Mouse (Mus musculus): Measurements from ENCODE around the gene Vav1. TPM values are rescaled to one million over a fixed set of nuclear protein-coding genes. Genes with fewer than 3 reads are reported as not detected.
"Not testable (repeated sequence)": the region's sequence is repeated elsewhere in the genome, so short reads cannot be mapped to it uniquely, and the experiment has no call there.

Vav1 gene
- polyA plus RNA-seq, 1 experiment from 2014 or later: 1.5 TPM

DNA sequence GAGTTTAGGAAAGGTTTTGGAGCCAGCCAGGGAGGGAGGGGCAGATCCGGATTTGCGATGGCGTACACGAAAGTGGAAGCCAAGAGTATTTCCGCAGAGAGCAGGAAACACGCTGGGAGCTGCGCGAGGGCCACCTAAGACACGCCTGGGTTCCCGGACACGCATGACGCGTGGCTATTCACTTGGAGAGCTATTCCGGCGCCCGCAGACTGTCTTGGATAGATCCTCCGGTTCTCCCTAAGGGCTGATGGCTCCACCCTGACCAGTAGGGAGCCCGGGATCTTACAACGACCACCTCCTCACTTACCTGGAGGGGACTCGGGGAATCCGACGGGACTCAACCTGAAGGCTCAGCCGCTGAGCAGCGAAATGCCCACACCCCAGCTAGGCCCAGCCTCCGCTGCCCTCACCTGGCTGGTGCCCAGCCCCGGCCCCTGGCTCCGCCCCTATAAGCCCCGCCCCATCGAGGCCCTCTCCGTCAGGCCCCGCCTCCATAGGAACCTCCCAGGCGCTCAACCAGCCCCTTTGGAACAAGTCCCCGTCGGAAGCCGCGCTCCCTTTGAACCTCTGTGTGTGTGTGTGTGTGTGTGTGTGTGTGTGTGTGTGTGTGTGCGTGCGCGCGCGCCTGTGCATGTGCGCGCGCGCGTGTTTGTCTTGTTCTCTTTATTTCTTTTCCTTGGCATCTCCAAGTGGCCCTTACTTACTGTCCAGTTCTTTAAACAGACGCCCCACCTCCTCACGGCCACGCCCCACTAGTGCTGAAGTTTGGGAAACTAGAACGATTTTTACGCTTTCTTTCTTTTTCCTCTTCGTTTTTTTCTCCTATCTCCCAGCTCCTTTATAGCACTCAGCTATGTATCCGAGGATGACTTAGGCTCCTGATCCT lies 3.5 kb upstream of the Vav1 start:
- Histone ChIP-seq H3K4me2 (peak overlapping the region; percentile 66), H3K4me3 (peak overlapping the region; percentile 44), H3K9ac (peak overlapping the region; percentile 32; the same call in 1 of the 2 replicates), H3K36me3 (replicated peaks) (no peaks in the 10 kb centered on the region), H3K27ac (no peak overlapping the region), H3K4me1 (peaks cover 23% of the 10 kb centered on the region), H3K27me3 (replicated peaks) (peaks cover 30% of the 10 kb centered on the region), H3K9me3 (no peaks in the 10 kb centered on the region)
- peak; percentile 77 for ATAC-seq (replicated peaks)
- under 1% methylated on average over 52 of the region's 53 CpGs for WGBS

DNA sequence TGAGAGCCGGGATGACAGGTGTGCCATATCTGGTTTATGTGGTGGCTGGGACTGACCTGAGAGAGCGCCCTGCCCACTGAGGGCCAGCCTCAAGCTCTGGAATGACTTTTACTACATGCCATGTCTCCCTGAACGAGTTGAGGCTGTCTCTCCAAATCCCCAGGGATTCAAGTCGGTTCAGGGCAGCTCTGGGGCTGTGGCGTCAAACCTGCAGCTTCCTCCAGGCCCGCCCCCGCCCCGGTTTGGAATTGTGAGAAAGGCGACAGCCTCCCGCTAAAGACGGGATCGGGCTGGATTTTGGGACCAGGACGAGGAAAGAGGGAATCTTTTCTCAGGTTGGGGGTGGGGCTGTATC lies 2.9 kb upstream of the Vav1 start:
- peaks cover 23% of the 10 kb centered on the region for H3K4me1 ChIP-seq
- no peak overlapping the region for H3K27ac ChIP-seq
- no peaks in the 10 kb centered on the region for H3K9me3 ChIP-seq
- WGBS: 5% methylated on average over 13 of the region's 13 CpGs
- H3K4me2 ChIP-seq: peak overlapping the region; percentile 66
- peaks cover 30% of the 10 kb centered on the region for H3K27me3 ChIP-seq (replicated peaks)
- peak; percentile 40 for ATAC-seq (replicated peaks)
- peak overlapping the region; percentile 30; the same call in 1 of the 2 replicates for H3K9ac ChIP-seq
- H3K4me3 ChIP-seq: peak overlapping the region; percentile 44
- no peaks in the 10 kb centered on the region for H3K36me3 ChIP-seq (replicated peaks)

- Histone ChIP-seq H3K27me3 (replicated peaks) (peaks cover 30% of the 10 kb centered on the region), H3K4me3 (peak overlapping the region; percentile 44), H3K9ac (peak overlapping the region; percentile 30; the same call in 1 of the 2 replicates), H3K27ac (no peak overlapping the region), H3K9me3 (no peaks in the 10 kb centered on the region), H3K36me3 (replicated peaks) (no peaks in the 10 kb centered on the region), H3K4me1 (peaks cover 23% of the 10 kb centered on the region), H3K4me2 (peak overlapping the region; percentile 66)
- under 1% methylated on average over 20 of the region's 20 CpGs for WGBS
- peak; percentile 62 for ATAC-seq (replicated peaks)
Observed at GRCm38 (mm10) chr17:57276634-57277121, 2.2 kb upstream of the Vav1 start.

- H3K36me3 ChIP-seq (replicated peaks); ATAC-seq (replicated peaks); H3K4me2 ChIP-seq; H3K9me3 ChIP-seq; H3K27ac ChIP-seq; H3K4me3 ChIP-seq; H3K9ac ChIP-seq: not testable (repeated sequence)
- H3K4me1 ChIP-seq: peaks cover 23% of the 10 kb centered on the region
- H3K27me3 ChIP-seq (replicated peaks): peaks cover 30% of the 10 kb centered on the region
- 87% methylated on average over 5 of the region's 5 CpGs for WGBS
Observed at GRCm38 (mm10) chr17:57277598-57278261, 1.2 kb upstream of the Vav1 start.

DNA sequence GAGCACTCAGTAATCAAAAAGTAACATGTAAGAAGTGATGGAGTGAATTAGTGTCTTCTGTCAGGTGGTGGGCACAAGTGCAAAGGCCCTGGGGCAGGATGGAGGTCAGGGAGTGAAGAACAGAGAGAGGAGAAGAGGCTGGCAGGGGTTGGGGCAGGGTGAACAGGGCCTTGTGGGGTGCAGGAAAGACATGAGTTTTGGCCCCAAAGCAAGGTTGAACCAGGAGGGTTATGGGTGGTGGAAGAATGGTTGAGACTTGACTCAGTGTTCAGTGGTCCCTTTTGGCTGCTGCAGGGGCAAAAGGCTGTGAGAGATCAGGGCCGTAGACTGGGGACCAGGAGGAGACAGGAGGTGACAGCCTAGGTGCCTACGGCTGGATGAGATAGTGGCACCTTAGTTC lies 363 bp upstream of the Vav1 start:
- ATAC-seq (replicated peaks): no peak
- H3K27ac ChIP-seq: no peak overlapping the region

DNA sequence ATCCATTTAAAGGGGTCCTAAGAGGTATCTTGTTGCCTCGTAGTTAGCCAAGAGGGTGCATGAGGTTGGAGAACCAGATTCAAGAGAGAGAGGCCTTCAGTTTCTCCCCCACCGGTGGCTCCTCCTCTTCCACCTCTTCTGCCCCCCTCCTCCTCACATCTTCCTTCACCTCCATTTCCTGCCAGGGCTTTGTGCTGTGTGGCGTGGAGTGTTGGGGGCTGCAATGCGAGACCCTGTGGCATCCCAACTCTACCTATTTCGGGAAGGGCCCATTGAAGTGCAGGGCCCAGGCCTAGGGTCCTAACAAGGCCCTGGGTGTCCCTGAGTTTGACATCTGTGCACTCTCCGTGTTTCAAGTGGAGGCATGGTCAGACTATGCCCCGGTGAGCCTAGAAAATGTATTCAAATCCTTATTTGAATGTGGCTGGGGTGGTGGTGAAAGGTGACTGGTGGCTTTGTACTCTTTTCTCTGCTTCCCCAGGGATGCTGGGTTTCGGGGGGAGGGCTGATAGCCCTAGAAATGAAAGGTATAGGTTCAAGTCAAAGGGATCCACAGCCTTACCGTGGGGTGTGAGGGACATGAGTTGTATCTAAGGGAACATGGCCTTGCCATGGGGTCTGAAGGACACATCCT lies 808 bp downstream of the Vav1 start:
- H3K27ac ChIP-seq: no peak overlapping the region
- no peak overlapping the region for H3K9ac ChIP-seq
- WGBS: 58% methylated on average over 9 of the region's 9 CpGs

More for the DNA sequence above, 363 bp upstream of the Vav1 start:
- Histone ChIP-seq H3K27me3 (replicated peaks) (peaks cover 25% of the 10 kb centered on the region), H3K4me2 (no peak overlapping the region), H3K36me3 (replicated peaks) (no peaks in the 10 kb centered on the region), H3K4me1 (peaks cover 23% of the 10 kb centered on the region), H3K4me3 (no peak overlapping the region), H3K9me3 (no peaks in the 10 kb centered on the region), H3K9ac (no peak overlapping the region)
- WGBS: 100% methylated on average over 2 of the region's 2 CpGs

GRCm38 (mm10) chr17:57280411-57280810 lies 1.5 kb downstream of the Vav1 start:
- Histone ChIP-seq H3K27me3 (replicated peaks) (peaks cover 9% of the 10 kb centered on the region), H3K9ac (no peak overlapping the region), H3K36me3 (replicated peaks) (no peaks in the 10 kb centered on the region), H3K4me2 (no peak overlapping the region), H3K4me3 (no peak overlapping the region), H3K9me3 (no peaks in the 10 kb centered on the region), H3K27ac (no peak overlapping the region), H3K4me1 (peaks cover 16% of the 10 kb centered on the region)
- 82% methylated on average over 3 of the region's 3 CpGs for WGBS
- no peak for ATAC-seq (replicated peaks)

More for the DNA sequence above, 808 bp downstream of the Vav1 start:
- Histone ChIP-seq H3K4me2 (no peak overlapping the region), H3K27me3 (replicated peaks) (peaks cover 15% of the 10 kb centered on the region), H3K36me3 (replicated peaks) (no peaks in the 10 kb centered on the region), H3K4me3 (no peak overlapping the region), H3K4me1 (peaks cover 22% of the 10 kb centered on the region), H3K9me3 (no peaks in the 10 kb centered on the region)
- ATAC-seq (replicated peaks): no peak

GRCm38 (mm10) chr17:57283906-57284305 lies 5.0 kb downstream of the Vav1 start:
- Histone ChIP-seq H3K27me3 (replicated peaks) (no peaks in the 10 kb centered on the region), H3K4me2 (no peak overlapping the region), H3K4me3 (no peak overlapping the region), H3K9me3 (no peaks in the 10 kb centered on the region), H3K36me3 (replicated peaks) (no peaks in the 10 kb centered on the region), H3K27ac (no peak overlapping the region), H3K4me1 (no peaks in the 10 kb centered on the region), H3K9ac (no peak overlapping the region)
- ATAC-seq (replicated peaks): no peak
- WGBS: 83% methylated on average over 5 of the region's 5 CpGs

DNA sequence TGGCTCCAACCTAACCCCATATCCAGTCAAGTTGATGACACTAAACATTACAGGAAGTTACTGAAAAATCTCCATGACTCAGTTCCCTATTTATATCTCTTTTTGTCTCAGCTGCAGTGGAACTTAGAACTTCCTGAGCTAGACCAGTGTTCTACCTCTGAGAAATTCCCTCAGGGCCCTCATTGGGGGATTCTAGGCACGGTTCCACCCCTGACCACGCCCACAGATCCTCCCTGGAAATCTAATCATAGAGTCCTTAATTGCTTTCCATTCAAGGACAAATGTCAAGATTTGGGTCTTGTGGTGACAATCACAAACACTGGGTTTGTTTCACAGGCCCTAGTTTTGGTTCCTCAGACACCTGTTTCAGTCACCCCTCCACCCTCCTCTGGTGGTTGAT lies 6.2 kb downstream of the Vav1 start:
- H3K9me3 ChIP-seq: no peaks in the 10 kb centered on the region
- 70% methylated on average over 2 of the region's 2 CpGs for WGBS

GRCm38 (mm10) chr17:57286718-57287355 lies 7.9 kb downstream of the Vav1 start:
- H3K4me3 ChIP-seq: no peak overlapping the region
- no peak overlapping the region for H3K4me2 ChIP-seq
- WGBS: 60% methylated on average over 8 of the region's 8 CpGs
- H3K27me3 ChIP-seq (replicated peaks): no peaks in the 10 kb centered on the region
- no peaks in the 10 kb centered on the region for H3K36me3 ChIP-seq (replicated peaks)
- H3K9ac ChIP-seq: no peak overlapping the region
- peak; percentile 69; the same call in 1 of the 2 replicates for ATAC-seq (replicated peaks)
- no peaks in the 10 kb centered on the region for H3K9me3 ChIP-seq
- H3K4me1 ChIP-seq: no peaks in the 10 kb centered on the region
- no peak overlapping the region for H3K27ac ChIP-seq

More for the DNA sequence above, 6.2 kb downstream of the Vav1 start:
- H3K4me3 ChIP-seq: no peak overlapping the region
- no peaks in the 10 kb centered on the region for H3K27me3 ChIP-seq (replicated peaks)
- H3K27ac ChIP-seq: no peak overlapping the region
- no peaks in the 10 kb centered on the region for H3K4me1 ChIP-seq
- ATAC-seq (replicated peaks): no peak
- H3K9ac ChIP-seq: no peak overlapping the region
- no peak overlapping the region for H3K4me2 ChIP-seq
- H3K36me3 ChIP-seq (replicated peaks): no peaks in the 10 kb centered on the region

GRCm38 (mm10) chr17:57289252-57289651 lies 10.4 kb downstream of the Vav1 start:
- Histone ChIP-seq H3K4me2 (no peak overlapping the region), H3K4me1 (no peaks in the 10 kb centered on the region)
- 78% methylated on average over 5 of the region's 5 CpGs for WGBS

More at GRCm38 (mm10) chr17:57289252-57289651, 10.4 kb downstream of the Vav1 start:
- Histone ChIP-seq H3K36me3 (replicated peaks) (no peaks in the 10 kb centered on the region), H3K27ac (no peak overlapping the region), H3K9me3 (no peaks in the 10 kb centered on the region), H3K9ac (no peak overlapping the region), H3K27me3 (replicated peaks) (no peaks in the 10 kb centered on the region), H3K4me3 (no peak overlapping the region)
- ATAC-seq (replicated peaks): no peak

All from midbrain, embryonic 15.5 days (tissue).